Mouse (Mus musculus) midbrain, postnatal 0 days (tissue): ENCODE results near the gene Gtf3c5. TPM values are rescaled to one million over a fixed set of nuclear protein-coding genes. Genes with fewer than 3 reads are reported as not detected.

Experiments used
- ATAC-seq: fragments of 200-750 bp; cut with Nextera tagmentation; 2 replicates; pipeline ENCODE4 v1.8.0; 2017; ENCODE audit warnings: moderate number of reproducible peaks, mild to moderate bottlenecking, moderate TSS enrichment, moderate library complexity; ENCODE audit not compliant: low FRiP score
- DNase-seq: peaks from one replicate; pipeline ENCODE4 v3.0.0-alpha.2; 2015; ENCODE audit warnings: low spot score
- H3K27ac ChIP-seq: fragments of 300-500 bp; sonication (generic); 2 replicates; pipeline ENCODE4 v1.5.1; 2014; ENCODE audit warnings: low read depth, mild to moderate bottlenecking, low read length, mixed read lengths
- H3K27me3 ChIP-seq: fragments of 300-500 bp; sonication (generic); 2 replicates; pipeline ENCODE4 v1.6.1; 2014; ENCODE audit warnings: low read length, control low read depth, mixed read lengths; ENCODE audit not compliant: insufficient read depth
- H3K36me3 ChIP-seq: fragments of 300-500 bp; sonication (generic); 2 replicates; pipeline ENCODE4 v1.6.1; 2014; ENCODE audit warnings: low read length, control low read depth, mixed read lengths; ENCODE audit not compliant: insufficient read depth
- H3K4me1 ChIP-seq: fragments of 300-500 bp; sonication (generic); 2 replicates; pipeline ENCODE4 v1.6.1; 2014; ENCODE audit warnings: mild to moderate bottlenecking, control low read depth, antibody characterized with exemption, low read length, mixed read lengths; ENCODE audit not compliant: insufficient read depth
- H3K4me2 ChIP-seq: fragments of 300-500 bp; sonication (generic); 2 replicates; pipeline ENCODE4 v1.6.1; 2014; ENCODE audit warnings: low read depth, mild to moderate bottlenecking, low read length, mixed read lengths; ENCODE audit not compliant: poor library complexity, severe bottlenecking
- H3K4me3 ChIP-seq: fragments of 300-500 bp; sonication (generic); 2 replicates; pipeline ENCODE4 v1.5.1; 2014; ENCODE audit warnings: low read depth, mild to moderate bottlenecking, low read length, moderate library complexity
- H3K9ac ChIP-seq: fragments of 300-500 bp; sonication (generic); replicated peaks from 2 replicates; pipeline ENCODE4 v1.6.1; 2014; ENCODE audit warnings: mild to moderate bottlenecking, low read length, moderate library complexity, mixed read lengths; ENCODE audit not compliant: poor library complexity, severe bottlenecking
- H3K9me3 ChIP-seq: fragments of 300-500 bp; sonication (generic); 2 replicates; pipeline ENCODE4 v1.6.1; 2016; ENCODE audit warnings: low read length, control low read depth
- CTCF ChIP-seq: IDR thresholded peaks from 2 replicates; pipeline ENCODE4 v1.5.1; 2016; ENCODE audit warnings: antibody characterized with exemption, mild to moderate bottlenecking
- WGBS: fragments of 180-500 bp; shearing (Covaris S2); extraction: QIAGEN DNeasy Blood & Tissue Kit; methylation state at CpG from one replicate; pipeline ENCODE4 v1.1.7; 2014; 5-methylcytosine and 5-hydroxymethylcytosine counted together
- polyA plus RNA-seq: library from polyadenylated mRNA; unstranded; fragments of >200 nt; fragmentation: Nextera tagmentation; extraction: Ambion mirVana; gene quantifications from 2 replicates; pipeline ENCODE4 v1.2.1, GENCODE M21; 2015
- total RNA-seq: library from RNA; depleted of rRNA; stranded (reverse); fragments of >200 nt; gene quantifications from 2 replicates; pipeline ENCODE4 v1.2.3, GENCODE M21; 2014

Gene Gtf3c5
- total and polyA plus RNA-seq, 2 experiments from 2014 or later, result 23.3 to 33.5 TPM

- 30% methylated on average over 1 of the region's 1 CpGs for WGBS
- Histone ChIP-seq H3K4me2 (no peak overlapping the region), H3K36me3 (no peaks in the 10 kb centered on the region), H3K9me3 (no peaks in the 10 kb centered on the region), H3K4me1 (peaks cover under 1% of the 10 kb centered on the region; the same call in 1 of the 2 replicates), H3K4me3 (no peak overlapping the region), H3K9ac (no peak overlapping the region), H3K27ac (no peak overlapping the region), H3K27me3 (no peaks in the 10 kb centered on the region)
- no peak for DNase-seq
- no peak for TF ChIP-seq CTCF
- no peak for ATAC-seq
Observed at GRCm38 (mm10) chr2:28588574-28588973, 5.0 kb upstream of the Gtf3c5 start.

GRCm38 (mm10) chr2:28585730-28586129, 2.2 kb upstream of the Gtf3c5 start:
- ATAC-seq, result no peak
- H3K9me3 ChIP-seq, result no peaks in the 10 kb centered on the region

GRCm38 (mm10) chr2:28585043-28585571, 1.6 kb upstream of the Gtf3c5 start:
- WGBS, result 20% methylated on average over 6 of the region's 6 CpGs

More at GRCm38 (mm10) chr2:28585730-28586129, 2.2 kb upstream of the Gtf3c5 start:
- WGBS, result 45% methylated on average over 2 of the region's 2 CpGs
- Histone ChIP-seq H3K4me1 (peaks cover 3% of the 10 kb centered on the region; the same call in 1 of the 2 replicates), H3K27me3 (no peaks in the 10 kb centered on the region), H3K4me3 (no peak overlapping the region), H3K36me3 (0 out of 2 replicates have a peak, but pooled peaks cover 2% of the 10 kb centered on the region), H3K27ac (no peak overlapping the region), H3K4me2 (no peak overlapping the region), H3K9ac (no peak overlapping the region)
- DNase-seq, result no peak
- no peak for TF ChIP-seq CTCF

GRCm38 (mm10) chr2:28582647-28583353, 751 bp downstream of the Gtf3c5 start:
- no peaks in the 10 kb centered on the region for H3K9me3 ChIP-seq
- H3K9ac ChIP-seq, result peak overlapping the region; percentile 63
- H3K4me3 ChIP-seq, result peak overlapping the region; percentile 56
- H3K36me3 ChIP-seq, result peaks cover 12% of the 10 kb centered on the region; the same call in 1 of the 2 replicates
- ATAC-seq, result peak; percentile 90
- no peaks in the 10 kb centered on the region for H3K27me3 ChIP-seq
- H3K27ac ChIP-seq, result peak overlapping the region; percentile 77
- TF ChIP-seq CTCF, result no peak
- DNase-seq, result peak; percentile 96
- H3K4me2 ChIP-seq, result peak overlapping the region; percentile 59
- H3K4me1 ChIP-seq, result peaks cover 3% of the 10 kb centered on the region
- under 1% methylated on average over 56 of the region's 56 CpGs for WGBS

More at GRCm38 (mm10) chr2:28585043-28585571, 1.6 kb upstream of the Gtf3c5 start:
- peaks cover 3% of the 10 kb centered on the region for H3K4me1 ChIP-seq
- H3K36me3 ChIP-seq, result 0 out of 2 replicates have a peak, but pooled peaks cover 4% of the 10 kb centered on the region
- no peak overlapping the region for H3K9ac ChIP-seq
- TF ChIP-seq CTCF, result peak; percentile 100
- H3K4me3 ChIP-seq, result no peak overlapping the region
- no peaks in the 10 kb centered on the region for H3K27me3 ChIP-seq
- DNase-seq (peak; percentile 87), ATAC-seq (no peak)
- H3K27ac ChIP-seq, result no peak overlapping the region
- no peaks in the 10 kb centered on the region for H3K9me3 ChIP-seq
- H3K4me2 ChIP-seq, result no peak overlapping the region

- Histone ChIP-seq H3K36me3 (peaks cover 47% of the 10 kb centered on the region), H3K9ac (no peak overlapping the region), H3K9me3 (no peaks in the 10 kb centered on the region), H3K27ac (no peak overlapping the region), H3K4me3 (no peak overlapping the region), H3K4me2 (no peak overlapping the region), H3K27me3 (no peaks in the 10 kb centered on the region), H3K4me1 (no peaks in the 10 kb centered on the region; the same call in 1 of the 2 replicates)
- WGBS, result 71% methylated on average over 5 of the region's 5 CpGs
- TF ChIP-seq CTCF, result peak; percentile 53
- DNase-seq (no peak), ATAC-seq (no peak)
Observed at GRCm38 (mm10) chr2:28578003-28578402, 5.5 kb downstream of the Gtf3c5 start.

GRCm38 (mm10) chr2:28576815-28577214, 6.7 kb downstream of the Gtf3c5 start:
- 95% methylated on average over 3 of the region's 3 CpGs for WGBS
- Histone ChIP-seq H3K27me3 (no peaks in the 10 kb centered on the region), H3K27ac (no peak overlapping the region), H3K4me1 (no peaks in the 10 kb centered on the region; the same call in 1 of the 2 replicates), H3K9ac (no peak overlapping the region), H3K4me3 (no peak overlapping the region), H3K9me3 (no peaks in the 10 kb centered on the region), H3K4me2 (no peak overlapping the region), H3K36me3 (peaks cover 59% of the 10 kb centered on the region)
- peak; percentile 52 for DNase-seq
- TF ChIP-seq CTCF, result no peak
- no peak for ATAC-seq
